ENCODE assay signal across 9 mouse cellular contexts in genomic region chr11:85714312-85714931, GRCm38 (mm10).
DNase-seq lines count a peak whose midpoint lies in the region; ATAC-seq and TF ChIP-seq lines count a peak whose summit lies in the region.
"Had no signal": no experiment of that assay in that cellular context is flagged by ENCODE, and none has a peak within 500 bp of the region (broad histone marks: within the 10 kb centered on the region; RNA-seq: fewer than 3 reads in every experiment).

No protein-coding gene starts in this region.

- no peak for TF ChIP-seq EP300 in liver, postnatal 0 days (IDR thresholded peaks at IDR 0.05; ENCODE audit: low read depth)

- H3K27ac ChIP-seq in liver, postnatal 0 days (ENCODE audit: low read depth) = peak overlapping the region; percentile 63; the same call in 1 of the 2 replicates
- no peak overlapping the region for H3K27ac ChIP-seq in liver, embryonic 11.5 days (ENCODE audit: low read depth, low read length)
- H3K27ac ChIP-seq in midbrain, embryonic 13.5 days = 0 out of 2 replicates have a peak overlapping the region, but pooled peaks have one; percentile 25
- H3K27ac ChIP-seq: liver, embryonic 12.5 days had no signal

- no peak for ATAC-seq in liver, postnatal 0 days
- ATAC-seq in liver, embryonic 11.5 days (replicated peaks; ENCODE audit: low FRiP score) = no peak
- ATAC-seq in midbrain, embryonic 13.5 days = 0 out of 2 replicates have a peak, but pooled peaks have one; percentile 58

- no peak overlapping the region for H3K9ac ChIP-seq in liver, postnatal 0 days (replicated peaks)
- H3K9ac ChIP-seq in liver, embryonic 11.5 days (ENCODE audit: low read depth, low read length) = no peak overlapping the region
- H3K9ac ChIP-seq in midbrain, embryonic 13.5 days (replicated peaks) = no peak overlapping the region

- H3K4me3 ChIP-seq in liver, postnatal 0 days (ENCODE audit: low read depth, low read length) = no peak overlapping the region
- H3K4me3 ChIP-seq in liver, embryonic 11.5 days (ENCODE audit: low read depth, low read length) = no peak overlapping the region
- no peak overlapping the region for H3K4me3 ChIP-seq in midbrain, embryonic 13.5 days (replicated peaks)
- H3K4me3 ChIP-seq: liver, embryonic 12.5 days had no signal

- no peaks in the 10 kb centered on the region for H3K9me3 ChIP-seq in liver, postnatal 0 days (ENCODE audit: low read length)
- no peaks in the 10 kb centered on the region for H3K9me3 ChIP-seq in liver, embryonic 11.5 days (ENCODE audit: control insufficient read depth, low read length)
- H3K9me3 ChIP-seq in midbrain, embryonic 13.5 days = no peaks in the 10 kb centered on the region
- H3K9me3 ChIP-seq: liver, embryonic 12.5 days had no signal

- DNase-seq in embryo, embryonic 11 days = peak; percentile 53
- no peak for DNase-seq in embryo, embryonic 10.5 days (ENCODE audit: low spot score)
- no peak for DNase-seq in liver, postnatal 0 days
- no peak for DNase-seq in liver, embryonic 11.5 days (ENCODE audit: low spot score)
- peak; percentile 54 for DNase-seq in adrenal gland, postnatal 10 days
- no peak for DNase-seq in Muller cell, postnatal 12 days (ENCODE audit: inconsistent ontology term)
- no peak for DNase-seq in layer of hippocampus, postnatal 36 days

- no peaks in the 10 kb centered on the region for H3K36me3 ChIP-seq in liver, postnatal 0 days (replicated peaks; ENCODE audit: insufficient read depth, low read length)
- no peaks in the 10 kb centered on the region for H3K36me3 ChIP-seq in liver, embryonic 11.5 days (ENCODE audit: control insufficient read depth, insufficient read depth, low read length)
- no peaks in the 10 kb centered on the region for H3K36me3 ChIP-seq in midbrain, embryonic 13.5 days
- H3K36me3 ChIP-seq: liver, embryonic 12.5 days had no signal

- TF ChIP-seq CTCF in liver, postnatal 0 days (IDR thresholded peaks at IDR 0.05; ENCODE audit: low read depth) = no peak

- peaks cover 4% of the 10 kb centered on the region; the same call in 1 of the 2 replicates for H3K4me1 ChIP-seq in liver, postnatal 0 days (ENCODE audit: insufficient read depth)
- H3K4me1 ChIP-seq in liver, embryonic 11.5 days (replicated peaks; ENCODE audit: control insufficient read depth, insufficient read depth, low read length) = peaks cover 6% of the 10 kb centered on the region
- H3K4me1 ChIP-seq in midbrain, embryonic 13.5 days (replicated peaks) = peaks cover 23% of the 10 kb centered on the region

- WGBS in liver, postnatal 0 days (ENCODE audit: insufficient replicate concordance) = 49% methylated on average over 7 of the region's 7 CpGs
- WGBS in liver, embryonic 11.5 days = 40% methylated on average over 7 of the region's 7 CpGs
- WGBS in midbrain, embryonic 13.5 days = 1% methylated on average over 7 of the region's 7 CpGs

- H3K4me2 ChIP-seq in liver, postnatal 0 days (ENCODE audit: low read depth, low read length) = no peak overlapping the region
- H3K4me2 ChIP-seq in liver, embryonic 11.5 days = no peak overlapping the region
- H3K4me2 ChIP-seq in midbrain, embryonic 13.5 days (replicated peaks) = no peak overlapping the region; the same call in 1 of the 2 replicates

- H3K27me3 ChIP-seq in liver, postnatal 0 days (ENCODE audit: insufficient read depth, low read length) = no peaks in the 10 kb centered on the region
- H3K27me3 ChIP-seq in liver, embryonic 11.5 days (replicated peaks; ENCODE audit: control insufficient read depth, insufficient read depth, low read length) = no peaks in the 10 kb centered on the region
- H3K27me3 ChIP-seq in midbrain, embryonic 13.5 days = peaks cover 86% of the 10 kb centered on the region

Comparison
In these comparisons a context has a peak if more than half of its experiments do, and no peak if none do; other contexts are left out.
1. DNase-seq: peak in embryo, embryonic 11 days (single experiment) and adrenal gland, postnatal 10 days (single experiment); none in embryo, embryonic 10.5 days (single experiment), liver, postnatal 0 days (single experiment), liver, embryonic 11.5 days (single experiment), Muller cell, postnatal 12 days (single experiment) and layer of hippocampus, postnatal 36 days (0 of 2).